Mouse (Mus musculus) neural tube, embryonic 12.5 days (tissue): ENCODE results near the gene Wnt11. TPM values are rescaled to one million over a fixed set of nuclear protein-coding genes. Genes with fewer than 3 reads are reported as not detected.
A peak's percentile ranks its signal among the peaks of the same experiment; 100 is the strongest.

Source experiments
- ATAC-seq: fragments of 200-750 bp; cut with Nextera tagmentation; 2 replicates; pipeline ENCODE4 v1.8.0; 2017; ENCODE audit warnings: low read depth, mild to moderate bottlenecking, moderate TSS enrichment, moderate library complexity; ENCODE audit not compliant: low FRiP score
- H3K27ac ChIP-seq: fragments of 300-500 bp; sonication (generic); 2 replicates; pipeline ENCODE4 v1.5.1; 2016
- H3K27me3 ChIP-seq: fragments of 300-500 bp; sonication (generic); replicated peaks from 2 replicates; pipeline ENCODE4 v1.6.1; 2016; ENCODE audit warnings: mild to moderate bottlenecking
- H3K36me3 ChIP-seq: fragments of 300-500 bp; sonication (generic); 2 replicates; pipeline ENCODE4 v1.6.1; 2016; ENCODE audit warnings: mild to moderate bottlenecking
- H3K4me1 ChIP-seq: fragments of 300-500 bp; sonication (generic); 2 replicates; pipeline ENCODE4 v1.6.1; 2016
- H3K4me2 ChIP-seq: fragments of 300-500 bp; sonication (generic); replicated peaks from 2 replicates; pipeline ENCODE4 v1.6.1; 2016; ENCODE audit warnings: mild to moderate bottlenecking
- H3K4me3 ChIP-seq: fragments of 300-500 bp; sonication (generic); 2 replicates; pipeline ENCODE4 v1.5.1; 2016
- H3K9ac ChIP-seq: fragments of 300-500 bp; sonication (generic); 2 replicates; pipeline ENCODE4 v1.6.1; 2016; ENCODE audit warnings: mild to moderate bottlenecking
- H3K9me3 ChIP-seq: fragments of 300-500 bp; sonication (generic); 2 replicates; pipeline ENCODE4 v1.6.1; 2016; ENCODE audit warnings: mild to moderate bottlenecking
- WGBS: fragments of 180-500 bp; shearing (Covaris S2); methylation state at CpG from one replicate; pipeline ENCODE4 v1.1.7; 2016; 5-methylcytosine and 5-hydroxymethylcytosine counted together
- polyA plus RNA-seq: library from polyadenylated mRNA; unstranded; fragments of >200 nt; fragmentation: Nextera tagmentation; extraction: Ambion mirVana; gene quantifications from 2 replicates; pipeline ENCODE4 v1.2.1, GENCODE M21; 2016

The Wnt11 gene
- polyA plus RNA-seq, 1 experiment from 2014 or later, result 7.2 TPM

GRCm38 (mm10) chr7:98835519-98836441 lies 868 bp downstream of the Wnt11 start:
- no peaks in the 10 kb centered on the region for H3K9me3 ChIP-seq
- H3K36me3 ChIP-seq, result no peaks in the 10 kb centered on the region
- H3K4me3 ChIP-seq, result peak overlapping the region; percentile 46
- no peak for ATAC-seq
- H3K4me2 ChIP-seq, result peak overlapping the region; percentile 88
- peaks cover 96% of the 10 kb centered on the region for H3K27me3 ChIP-seq
- H3K27ac ChIP-seq, result no peak overlapping the region
- H3K4me1 ChIP-seq, result peaks cover 52% of the 10 kb centered on the region
- WGBS, result under 1% methylated on average over 45 of the region's 46 CpGs
- peak overlapping the region; percentile 62 for H3K9ac ChIP-seq

DNA sequence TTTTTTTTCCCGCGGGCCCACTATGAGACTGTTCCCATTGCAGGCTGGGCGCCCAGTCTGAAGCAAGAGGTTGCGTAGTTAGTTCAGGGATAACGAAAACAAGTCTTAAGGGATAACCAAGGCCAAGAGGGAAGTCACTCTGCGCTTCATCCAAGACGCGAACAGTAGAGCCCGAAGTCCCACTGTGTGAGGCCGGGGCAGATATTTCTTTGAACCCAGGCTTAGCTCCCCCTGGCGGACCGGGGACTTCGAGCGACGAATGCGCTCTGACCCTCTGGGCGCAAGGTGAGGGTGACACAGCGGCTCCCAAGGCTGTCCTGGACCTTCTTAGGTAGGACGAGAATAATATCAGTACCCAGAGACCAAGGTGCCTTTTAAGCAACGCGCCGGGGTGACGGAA lies 1.7 kb downstream of the Wnt11 start:
- peaks cover 96% of the 10 kb centered on the region for H3K27me3 ChIP-seq
- no peaks in the 10 kb centered on the region for H3K36me3 ChIP-seq
- no peak for ATAC-seq
- H3K27ac ChIP-seq, result no peak overlapping the region
- H3K4me3 ChIP-seq, result peak overlapping the region; percentile 3; the same call in 1 of the 2 replicates
- under 1% methylated on average over 23 of the region's 23 CpGs for WGBS
- H3K4me1 ChIP-seq, result peaks cover 52% of the 10 kb centered on the region
- H3K9me3 ChIP-seq, result no peaks in the 10 kb centered on the region
- H3K4me2 ChIP-seq, result peak overlapping the region; percentile 88
- no peak overlapping the region for H3K9ac ChIP-seq

- Histone ChIP-seq H3K4me1 (peaks cover 52% of the 10 kb centered on the region), H3K4me2 (peak overlapping the region; percentile 88), H3K36me3 (no peaks in the 10 kb centered on the region), H3K9ac (no peak overlapping the region), H3K9me3 (no peaks in the 10 kb centered on the region), H3K27ac (no peak overlapping the region), H3K27me3 (peaks cover 90% of the 10 kb centered on the region), H3K4me3 (peak overlapping the region; percentile 42; the same call in 1 of the 2 replicates)
- WGBS, result 1% methylated on average over 17 of the region's 17 CpGs
- ATAC-seq, result peak; percentile 59
These were observed 3.0 kb downstream of the Wnt11 start for GRCm38 (mm10) chr7:98837901-98838300.

DNA sequence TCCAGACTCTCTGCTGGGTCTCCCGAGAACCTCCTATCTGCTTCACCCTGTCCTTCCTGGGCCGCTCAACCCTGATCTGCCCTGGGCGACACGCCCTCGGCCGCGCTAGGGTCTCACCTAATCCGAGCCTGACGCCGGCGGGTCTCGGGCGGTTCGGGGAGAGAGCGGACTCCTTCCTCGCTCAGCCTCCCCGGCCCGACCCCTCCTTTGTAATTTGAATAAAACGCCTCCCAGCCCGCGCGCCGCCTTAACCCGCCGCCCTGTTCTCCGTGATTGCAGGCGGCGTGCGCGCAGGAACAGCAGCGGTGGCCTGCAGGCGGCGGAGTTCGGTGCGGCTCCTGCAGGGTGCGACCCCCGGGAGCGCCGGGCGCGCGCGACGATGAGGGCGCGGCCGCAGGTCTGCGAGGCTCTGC lies 3.8 kb downstream of the Wnt11 start:
- H3K4me2 ChIP-seq, result peak overlapping the region; percentile 88
- no peak overlapping the region for H3K27ac ChIP-seq
- no peaks in the 10 kb centered on the region for H3K36me3 ChIP-seq
- peaks cover 82% of the 10 kb centered on the region for H3K27me3 ChIP-seq
- H3K4me3 ChIP-seq, result peak overlapping the region; percentile 42
- no peaks in the 10 kb centered on the region for H3K9me3 ChIP-seq
- ATAC-seq, result peak; percentile 49
- H3K9ac ChIP-seq, result peak overlapping the region; percentile 33; the same call in 1 of the 2 replicates
- peaks cover 59% of the 10 kb centered on the region for H3K4me1 ChIP-seq
- WGBS, result under 1% methylated on average over 48 of the region's 48 CpGs

GRCm38 (mm10) chr7:98839312-98839711 lies 4.4 kb downstream of the Wnt11 start:
- Histone ChIP-seq H3K4me1 (peaks cover 65% of the 10 kb centered on the region), H3K9me3 (no peaks in the 10 kb centered on the region), H3K4me2 (peak overlapping the region; percentile 88), H3K27me3 (peaks cover 77% of the 10 kb centered on the region), H3K4me3 (peak overlapping the region; percentile 42), H3K9ac (0 out of 2 replicates have a peak overlapping the region, but pooled peaks have one; percentile 33), H3K27ac (no peak overlapping the region), H3K36me3 (no peaks in the 10 kb centered on the region)
- 3% methylated on average over 12 of the region's 12 CpGs for WGBS
- ATAC-seq, result no peak

DNA sequence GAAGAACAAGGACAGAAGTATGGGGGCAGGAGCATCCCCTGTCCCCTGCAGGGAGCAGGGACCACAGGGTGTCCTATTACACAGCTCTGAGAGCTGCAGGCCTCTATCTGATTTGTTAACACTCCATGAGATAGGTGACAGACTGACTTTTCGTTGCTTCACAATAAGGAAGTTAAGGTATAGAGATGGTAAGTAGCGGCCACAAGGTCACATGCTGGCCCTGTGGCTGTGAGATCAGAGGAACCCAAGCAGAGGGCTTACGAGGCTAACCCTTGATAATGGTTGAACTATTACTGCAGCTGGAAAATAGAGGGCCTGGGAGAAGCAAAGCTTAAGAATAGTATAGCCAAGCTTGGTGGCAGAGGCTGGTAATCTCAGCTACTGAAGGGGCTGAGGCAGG lies 5.9 kb downstream of the Wnt11 start:
- no peak overlapping the region for H3K4me3 ChIP-seq
- ATAC-seq, result no peak
- H3K4me2 ChIP-seq, result no peak overlapping the region
- H3K4me1 ChIP-seq, result peaks cover 52% of the 10 kb centered on the region
- 27% methylated on average over 3 of the region's 3 CpGs for WGBS
- peaks cover 63% of the 10 kb centered on the region for H3K27me3 ChIP-seq
- no peaks in the 10 kb centered on the region for H3K9me3 ChIP-seq
- H3K9ac ChIP-seq, result no peak overlapping the region
- H3K36me3 ChIP-seq, result no peaks in the 10 kb centered on the region
- no peak overlapping the region for H3K27ac ChIP-seq

- Histone ChIP-seq H3K27ac (no peak overlapping the region), H3K27me3 (peaks cover 58% of the 10 kb centered on the region), H3K4me2 (no peak overlapping the region), H3K9me3 (no peaks in the 10 kb centered on the region), H3K4me1 (peaks cover 42% of the 10 kb centered on the region), H3K36me3 (no peaks in the 10 kb centered on the region), H3K4me3 (no peak overlapping the region), H3K9ac (no peak overlapping the region)
- ATAC-seq, result no peak
- 51% methylated on average over 3 of the region's 3 CpGs for WGBS
These were observed 6.9 kb downstream of the Wnt11 start for GRCm38 (mm10) chr7:98841802-98842201.

DNA sequence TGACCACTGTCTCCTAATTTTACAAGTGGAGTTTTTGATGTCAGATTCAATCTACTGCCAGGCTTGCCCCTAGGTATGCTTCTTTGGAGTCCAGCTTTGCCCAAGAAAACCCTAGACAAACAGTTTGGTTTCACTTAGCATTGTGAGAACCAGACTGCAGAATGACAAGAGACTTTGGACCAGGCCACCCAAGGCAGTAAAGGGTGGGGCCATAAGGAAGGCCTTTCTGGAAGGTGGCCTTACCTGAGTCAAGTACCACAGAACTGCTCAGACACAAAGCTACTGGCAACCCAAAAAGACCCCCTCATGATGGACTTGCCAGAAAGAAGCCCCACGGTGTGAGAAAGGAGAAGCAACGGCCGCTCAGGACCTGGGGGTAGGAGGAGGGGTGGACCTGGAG lies 8.1 kb downstream of the Wnt11 start:
- ATAC-seq, result no peak
- H3K4me3 ChIP-seq, result no peak overlapping the region
- H3K36me3 ChIP-seq, result no peaks in the 10 kb centered on the region
- H3K9ac ChIP-seq, result no peak overlapping the region
- 87% methylated on average over 3 of the region's 3 CpGs for WGBS
- peaks cover 30% of the 10 kb centered on the region for H3K4me1 ChIP-seq
- H3K27ac ChIP-seq, result no peak overlapping the region
- no peak overlapping the region for H3K4me2 ChIP-seq
- H3K27me3 ChIP-seq, result peaks cover 48% of the 10 kb centered on the region
- H3K9me3 ChIP-seq, result no peaks in the 10 kb centered on the region

DNA sequence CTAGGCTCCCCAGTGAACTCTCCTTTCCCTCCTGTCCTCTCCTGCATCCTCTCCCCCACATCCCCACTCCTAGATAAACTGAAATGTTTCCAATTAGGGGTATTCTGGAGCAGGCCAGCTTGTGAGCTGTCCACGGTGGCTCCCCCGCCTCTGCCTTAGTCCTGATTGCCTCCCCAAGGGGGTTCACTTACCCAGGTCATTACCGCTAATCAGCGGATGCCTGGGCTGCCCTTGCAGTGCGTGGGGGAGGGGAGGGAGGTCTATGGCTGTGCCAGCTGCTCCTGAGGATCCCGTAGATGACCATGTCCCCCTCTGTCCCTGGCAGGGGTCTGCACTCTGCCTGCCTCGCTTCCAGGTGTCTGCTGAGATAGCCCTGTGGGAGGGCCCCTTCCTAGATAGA lies 8.7 kb downstream of the Wnt11 start:
- Histone ChIP-seq H3K4me1 (peaks cover 24% of the 10 kb centered on the region), H3K36me3 (no peaks in the 10 kb centered on the region), H3K9ac (no peak overlapping the region), H3K9me3 (no peaks in the 10 kb centered on the region), H3K4me3 (no peak overlapping the region), H3K4me2 (no peak overlapping the region), H3K27ac (no peak overlapping the region), H3K27me3 (peaks cover 41% of the 10 kb centered on the region)
- WGBS, result 8% methylated on average over 7 of the region's 7 CpGs
- ATAC-seq, result peak; percentile 30; the same call in 1 of the 2 replicates

DNA sequence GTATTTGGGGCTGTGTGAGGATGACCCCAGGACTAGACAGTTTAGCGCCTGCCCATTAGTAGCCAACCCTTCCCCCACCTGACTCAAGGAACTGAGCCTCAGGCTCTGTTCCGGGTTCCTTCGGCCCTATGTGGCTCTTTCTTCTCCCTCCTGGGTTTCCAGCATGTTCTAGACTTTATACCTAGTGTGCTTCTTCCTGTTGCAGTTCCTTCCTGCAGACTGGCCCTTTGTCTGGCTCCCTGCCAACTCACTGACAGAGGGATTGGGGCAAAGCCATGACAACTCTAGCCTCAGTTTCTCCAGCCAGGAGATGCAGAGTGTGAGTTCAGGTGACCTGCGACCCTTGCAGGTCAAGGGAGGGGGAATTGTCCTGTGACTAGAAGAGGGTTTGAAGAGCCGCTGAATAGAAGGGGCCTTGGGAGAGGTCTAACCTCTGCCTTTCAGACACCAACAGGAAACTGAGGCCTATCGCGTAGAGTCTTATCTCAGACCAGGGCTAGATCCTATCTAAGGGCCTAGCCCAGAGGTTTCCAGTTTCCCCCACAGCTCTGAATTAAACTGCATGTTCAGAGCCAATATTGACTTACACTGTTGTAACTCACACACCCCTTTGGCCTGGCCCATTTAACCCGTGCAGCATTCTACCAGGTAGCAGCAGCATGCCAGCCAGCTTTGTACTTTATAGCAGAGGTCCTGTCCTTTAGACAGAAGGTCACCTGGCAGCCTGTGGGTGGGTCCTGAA lies 14.2 kb downstream of the Wnt11 start:
- peaks cover 9% of the 10 kb centered on the region; the same call in 1 of the 2 replicates for H3K4me1 ChIP-seq
- no peak for ATAC-seq
- 0 out of 2 replicates have a peak, but pooled peaks cover 3% of the 10 kb centered on the region for H3K36me3 ChIP-seq
- WGBS, result 94% methylated on average over 8 of the region's 8 CpGs
- no peak overlapping the region for H3K9ac ChIP-seq
- H3K27ac ChIP-seq, result no peak overlapping the region
- H3K27me3 ChIP-seq, result peaks cover 6% of the 10 kb centered on the region
- no peak overlapping the region for H3K4me3 ChIP-seq
- H3K4me2 ChIP-seq, result no peak overlapping the region
- H3K9me3 ChIP-seq, result no peaks in the 10 kb centered on the region

- Histone ChIP-seq H3K4me3 (no peak overlapping the region), H3K27ac (no peak overlapping the region), H3K4me2 (no peak overlapping the region), H3K9ac (no peak overlapping the region), H3K9me3 (no peaks in the 10 kb centered on the region), H3K4me1 (peaks cover 6% of the 10 kb centered on the region; the same call in 1 of the 2 replicates), H3K36me3 (0 out of 2 replicates have a peak, but pooled peaks cover 3% of the 10 kb centered on the region), H3K27me3 (peaks cover 6% of the 10 kb centered on the region; the same call in 1 of the 2 replicates)
- WGBS, result 85% methylated on average over 5 of the region's 5 CpGs
- no peak for ATAC-seq
These were observed 15.5 kb downstream of the Wnt11 start for GRCm38 (mm10) chr7:98850388-98850787.

DNA sequence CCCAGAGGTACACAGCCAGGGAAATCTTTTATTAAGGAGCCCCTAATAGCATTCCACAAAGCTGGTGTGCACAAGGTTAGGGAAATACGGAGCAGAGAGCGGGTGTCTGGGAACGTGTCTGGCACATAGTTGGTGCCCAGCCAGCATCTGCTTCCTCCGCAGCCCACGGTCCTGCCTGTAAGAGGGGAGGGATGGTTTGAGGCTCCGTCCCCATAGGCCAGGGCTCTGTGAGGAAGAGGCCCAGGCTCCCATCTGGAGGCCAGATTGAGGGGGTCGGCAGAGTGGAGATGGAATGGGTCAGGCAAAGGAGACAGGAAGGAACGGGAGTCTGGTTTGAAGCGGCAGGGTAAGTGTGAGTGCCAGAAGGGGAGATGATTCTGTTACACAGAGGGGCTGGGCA lies 16.3 kb downstream of the Wnt11 start:
- H3K27me3 ChIP-seq, result peaks cover 3% of the 10 kb centered on the region; the same call in 1 of the 2 replicates
- H3K4me1 ChIP-seq, result peaks cover 6% of the 10 kb centered on the region; the same call in 1 of the 2 replicates
- no peaks in the 10 kb centered on the region for H3K9me3 ChIP-seq
- H3K36me3 ChIP-seq, result 0 out of 2 replicates have a peak, but pooled peaks cover 3% of the 10 kb centered on the region
- no peak overlapping the region for H3K4me3 ChIP-seq
- no peak overlapping the region for H3K9ac ChIP-seq
- no peak overlapping the region for H3K4me2 ChIP-seq
- H3K27ac ChIP-seq, result no peak overlapping the region
- 63% methylated on average over 9 of the region's 9 CpGs for WGBS
- no peak for ATAC-seq
